Mouse (Mus musculus): ENCODE results near the gene Zfp282. TPM values are rescaled to one million over a fixed set of nuclear protein-coding genes. Genes with fewer than 3 reads are reported as not detected.
A peak's percentile ranks its signal among the peaks of the same experiment; 100 is the strongest.

The Zfp282 gene
- polyA plus RNA-seq (2015; fragmentation: Nextera tagmentation; extraction: Ambion mirVana): 23.1 and 23.6 TPM in 2 replicates

DNA sequence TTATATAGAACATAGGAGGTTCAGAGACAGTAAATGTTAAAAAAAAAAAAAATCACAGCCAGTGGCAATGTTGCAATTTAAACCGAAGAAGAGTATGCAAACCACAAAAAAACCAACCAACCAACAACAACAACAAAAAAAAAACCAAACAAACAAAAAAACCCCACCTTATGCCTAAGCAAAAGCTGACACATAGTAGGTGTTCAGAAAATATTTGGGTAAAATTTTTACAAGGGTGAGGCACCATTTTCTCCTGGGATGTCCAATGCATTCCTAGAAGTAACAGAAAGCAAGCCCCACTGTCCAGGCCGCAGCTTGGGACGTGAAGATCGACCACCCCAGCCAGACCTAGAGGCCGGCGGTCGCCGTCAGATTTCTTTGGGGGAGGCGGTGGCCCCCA lies at the start of gene Zfp282:
Gene Zfp282, plus strand, starts transcription at position 147 of the 400 bp plus-strand sequence.
- Histone ChIP-seq H3K4me3 (peak within 1 kb of the TSS; percentile 91), H3K4me2 (peak within 1 kb of the TSS; percentile 76), H3K36me3 (peaks cover 22% of the 10 kb centered on the region), H3K27ac (peak within 1 kb of the TSS; percentile 98), H3K9ac (peak within 1 kb of the TSS; percentile 97), H3K4me1 (peaks cover 19% of the 10 kb centered on the region), H3K9me3 (no peaks in the 10 kb centered on the region), H3K27me3 (no peaks in the 10 kb centered on the region)
- 7% methylated on average over 9 of the region's 9 CpGs for WGBS
- ATAC-seq (ENCODE audit: insufficient number of reproducible peaks, low FRiP score, low TSS enrichment, low read depth): no peak

DNA sequence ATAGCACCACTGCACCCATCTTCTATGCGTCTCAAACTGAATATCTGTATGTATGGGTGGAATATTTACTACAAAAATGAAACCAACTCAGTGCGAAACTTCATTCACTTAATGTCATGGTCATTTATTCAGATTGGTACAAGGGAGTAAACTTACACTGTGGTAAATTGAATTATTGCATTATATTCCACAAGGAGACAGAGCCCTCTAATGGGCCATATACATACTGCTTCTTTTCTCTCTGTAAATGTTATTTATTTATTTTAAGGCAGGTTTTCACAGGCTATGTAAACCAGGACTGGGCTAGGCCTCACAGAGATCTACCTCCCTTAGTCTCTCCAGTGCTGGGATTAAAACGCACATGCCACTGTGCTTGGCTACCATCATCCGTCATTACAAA lies 49.5 kb upstream of the Zfp282 start:
- peaks cover 14% of the 10 kb centered on the region; the same call in 1 of the 2 replicates for H3K36me3 ChIP-seq
- no peak overlapping the region for H3K9ac ChIP-seq
- H3K27ac ChIP-seq: no peak overlapping the region
- no peak overlapping the region for H3K4me2 ChIP-seq
- H3K9me3 ChIP-seq: no peaks in the 10 kb centered on the region
- peaks cover 2% of the 10 kb centered on the region; the same call in 1 of the 2 replicates for H3K4me1 ChIP-seq
- 93% methylated on average over 4 of the region's 4 CpGs for WGBS
- H3K27me3 ChIP-seq: no peaks in the 10 kb centered on the region
- H3K4me3 ChIP-seq: no peak overlapping the region
- no peak for ATAC-seq (ENCODE audit: insufficient number of reproducible peaks, low FRiP score, low TSS enrichment, low read depth)

DNA sequence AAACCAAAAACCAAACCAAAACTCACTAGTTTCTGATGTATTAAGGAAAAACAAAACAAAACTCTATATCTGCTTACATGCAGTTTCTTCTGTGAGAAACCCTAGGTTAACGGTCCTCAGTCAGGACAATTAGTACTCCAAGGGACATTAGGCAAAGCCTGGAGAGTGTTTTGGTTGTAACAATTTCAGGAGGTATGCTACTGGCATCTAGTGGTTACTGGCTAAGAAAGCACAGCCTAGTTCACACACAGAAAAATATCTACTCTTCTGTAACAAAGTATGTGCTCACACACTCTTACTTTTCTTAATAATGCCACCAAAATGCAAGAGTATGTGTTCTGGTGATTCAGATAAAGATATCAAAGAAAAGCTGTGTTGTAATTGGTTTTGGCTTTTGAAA lies 48.1 kb upstream of the Zfp282 start:
- no peak overlapping the region for H3K9ac ChIP-seq
- H3K9me3 ChIP-seq: no peaks in the 10 kb centered on the region
- no peak overlapping the region for H3K4me3 ChIP-seq
- peaks cover 2% of the 10 kb centered on the region; the same call in 1 of the 2 replicates for H3K4me1 ChIP-seq
- ATAC-seq (ENCODE audit: insufficient number of reproducible peaks, low FRiP score, low TSS enrichment, low read depth): no peak
- peaks cover 9% of the 10 kb centered on the region; the same call in 1 of the 2 replicates for H3K36me3 ChIP-seq
- no peak overlapping the region for H3K27ac ChIP-seq
- H3K27me3 ChIP-seq: no peaks in the 10 kb centered on the region
- WGBS: 27% methylated on average over 1 of the region's 1 CpGs
- no peak overlapping the region for H3K4me2 ChIP-seq

DNA sequence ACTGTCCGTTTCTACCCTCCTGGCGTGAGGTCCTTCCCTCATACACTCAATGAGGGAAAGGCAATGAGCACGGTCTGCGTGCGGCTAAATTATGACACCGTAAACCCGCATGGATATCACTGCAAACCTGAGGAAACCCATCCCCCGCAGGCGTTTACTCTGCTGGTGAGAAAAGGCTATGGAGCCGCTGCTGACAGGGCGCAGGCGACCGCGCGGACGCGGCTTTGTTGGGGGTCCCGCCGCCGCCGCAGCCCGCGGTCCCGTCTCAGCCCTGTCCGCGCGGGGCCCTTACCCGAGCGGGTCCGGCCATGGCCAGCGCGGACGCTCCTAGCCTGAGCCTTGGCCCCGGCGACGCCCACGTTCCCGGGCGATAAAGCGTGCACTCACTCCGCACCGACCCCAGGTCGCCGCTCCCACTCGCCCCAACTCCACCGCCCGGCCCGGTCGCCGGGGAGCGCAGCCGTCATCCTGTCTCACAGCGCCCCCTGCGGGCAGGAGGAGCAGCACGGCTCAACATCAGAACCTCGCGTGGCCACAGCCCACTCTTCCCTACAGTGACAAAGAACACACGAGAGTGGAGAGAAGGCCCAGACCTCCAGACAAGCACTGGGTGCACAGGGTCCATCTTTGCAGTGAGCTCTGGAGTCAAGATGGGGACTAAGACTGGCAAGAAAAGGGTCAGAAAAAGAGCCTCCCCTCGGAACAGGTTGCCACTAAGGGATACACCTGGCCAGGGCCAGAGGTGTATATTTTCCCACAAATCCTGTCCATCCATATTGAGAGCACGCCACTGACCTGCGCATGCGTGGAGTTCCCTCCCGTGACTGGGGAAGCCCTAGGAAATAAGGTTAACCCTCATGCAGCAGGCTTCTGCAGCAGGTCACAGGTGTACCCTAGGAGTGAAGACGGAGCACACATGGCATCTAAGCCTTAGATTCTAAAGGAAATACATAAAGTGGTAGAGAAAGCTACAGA lies 46.6 kb upstream of the Zfp282 start, which contains the start of gene Zfp786:
Gene Zfp786, minus strand, starts transcription at position 764 of the 975 bp plus-strand sequence.
- ATAC-seq (ENCODE audit: insufficient number of reproducible peaks, low FRiP score, low TSS enrichment, low read depth): peak; percentile 88
- H3K36me3 ChIP-seq: no peaks in the 10 kb centered on the region
- peak within 1 kb of the TSS; percentile 87 for H3K9ac ChIP-seq
- no peaks in the 10 kb centered on the region for H3K9me3 ChIP-seq
- H3K4me1 ChIP-seq: peaks cover 4% of the 10 kb centered on the region; the same call in 1 of the 2 replicates
- 1% methylated on average over 63 of the region's 64 CpGs for WGBS
- H3K4me3 ChIP-seq: peak within 1 kb of the TSS; percentile 90
- H3K27ac ChIP-seq: peak within 1 kb of the TSS; percentile 81
- no peaks in the 10 kb centered on the region for H3K27me3 ChIP-seq
- peak within 1 kb of the TSS; percentile 53 for H3K4me2 ChIP-seq

DNA sequence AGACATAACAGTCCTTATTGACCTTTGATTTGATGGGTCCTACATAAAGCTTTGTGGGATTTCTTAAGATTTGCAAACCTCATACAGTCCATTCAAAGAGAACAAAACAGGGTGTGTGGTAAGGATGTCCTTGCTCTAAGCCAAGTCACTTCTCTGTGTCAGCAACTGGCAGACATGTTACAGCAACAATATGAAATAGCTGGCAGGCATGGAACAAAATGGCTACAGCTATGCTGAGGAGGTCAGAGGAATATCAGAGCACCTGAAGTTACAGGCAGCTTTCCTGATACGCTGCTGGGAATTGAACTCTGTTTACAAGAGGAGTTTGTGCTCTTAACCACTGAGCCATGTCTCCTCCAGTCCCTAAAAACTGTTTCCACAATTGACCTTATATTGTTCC lies 44.8 kb upstream of the Zfp282 start:
- Histone ChIP-seq H3K9ac (no peak overlapping the region), H3K4me1 (peaks cover 6% of the 10 kb centered on the region), H3K27me3 (no peaks in the 10 kb centered on the region), H3K4me2 (no peak overlapping the region), H3K4me3 (no peak overlapping the region), H3K9me3 (no peaks in the 10 kb centered on the region), H3K27ac (no peak overlapping the region), H3K36me3 (no peaks in the 10 kb centered on the region)
- ATAC-seq (ENCODE audit: insufficient number of reproducible peaks, low FRiP score, low TSS enrichment, low read depth): no peak
- WGBS: 67% methylated on average over 1 of the region's 1 CpGs

DNA sequence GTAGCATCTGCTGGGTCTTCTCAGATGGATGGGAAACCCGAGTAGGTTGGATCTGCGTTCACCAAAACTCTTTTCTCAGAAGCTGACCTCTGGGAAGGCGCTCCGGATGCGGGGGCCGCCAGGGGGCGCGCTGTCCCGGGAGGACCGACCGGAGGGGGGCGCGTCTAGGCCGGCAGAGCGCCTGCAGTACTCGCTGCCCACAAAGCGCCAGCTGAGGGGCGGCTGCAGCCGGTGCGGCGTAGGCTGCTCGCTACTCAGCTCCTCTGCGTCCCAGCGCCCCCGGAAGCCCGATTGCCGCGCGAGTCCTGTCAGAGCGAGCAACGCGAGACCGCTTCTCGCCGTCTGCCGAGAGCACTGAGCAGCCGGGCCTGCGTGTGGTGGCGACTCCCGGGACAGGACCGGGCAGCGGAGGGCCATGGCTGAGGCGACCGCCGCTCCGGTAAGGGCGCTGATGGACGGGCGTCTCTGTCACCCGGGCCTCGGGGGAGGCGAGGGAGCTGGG lies 41.5 kb upstream of the Zfp282 start, which contains the start of gene Zfp398:
Gene Zfp398, plus strand, starts transcription at position 180 of the 502 bp plus-strand sequence.
- peak within 1 kb of the TSS; percentile 95 for H3K27ac ChIP-seq
- H3K4me2 ChIP-seq: peak within 1 kb of the TSS; percentile 73
- WGBS: 0% methylated on average over 52 of the region's 52 CpGs
- peak within 1 kb of the TSS; percentile 98 for H3K9ac ChIP-seq
- H3K9me3 ChIP-seq: no peaks in the 10 kb centered on the region
- H3K4me1 ChIP-seq: peaks cover 11% of the 10 kb centered on the region
- no peaks in the 10 kb centered on the region for H3K27me3 ChIP-seq
- H3K4me3 ChIP-seq: peak within 1 kb of the TSS; percentile 95
- ATAC-seq (ENCODE audit: insufficient number of reproducible peaks, low FRiP score, low TSS enrichment, low read depth): peak; percentile 94
- H3K36me3 ChIP-seq: no peaks in the 10 kb centered on the region

DNA sequence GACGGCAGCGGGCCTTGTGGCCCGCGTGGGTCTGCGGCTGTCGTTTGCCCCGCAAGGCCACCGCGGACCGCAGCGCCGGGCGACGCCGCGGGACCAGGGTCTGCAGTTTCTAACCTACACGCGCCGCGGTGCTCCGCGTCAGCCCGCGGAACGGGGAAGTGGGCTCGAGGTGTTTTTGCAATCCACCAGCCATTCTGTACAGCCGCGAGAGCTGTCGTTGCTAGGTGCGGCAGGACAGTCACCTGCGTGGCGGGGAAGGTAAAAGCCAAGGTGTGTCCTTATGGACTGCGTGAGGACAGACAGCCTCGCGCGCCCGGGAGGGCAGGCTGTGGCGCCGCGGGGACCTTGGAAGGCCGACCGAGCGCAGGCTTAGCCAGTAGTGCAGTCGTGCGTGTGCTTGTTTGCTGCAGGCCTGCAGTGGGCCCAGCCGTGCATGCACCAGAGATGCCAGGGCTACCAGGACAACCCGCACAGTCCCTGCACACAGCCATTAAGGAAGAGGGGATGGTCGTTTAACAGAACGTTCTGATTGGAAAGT lies 41.0 kb upstream of the Zfp282 start:
- ATAC-seq (ENCODE audit: insufficient number of reproducible peaks, low FRiP score, low TSS enrichment, low read depth): peak; percentile 62; the same call in 1 of the 2 replicates
- H3K9me3 ChIP-seq: no peaks in the 10 kb centered on the region
- under 1% methylated on average over 49 of the region's 49 CpGs for WGBS
- H3K36me3 ChIP-seq: no peaks in the 10 kb centered on the region
- no peaks in the 10 kb centered on the region for H3K27me3 ChIP-seq
- peak overlapping the region; percentile 73 for H3K4me2 ChIP-seq
- H3K27ac ChIP-seq: peak overlapping the region; percentile 95
- peak overlapping the region; percentile 95 for H3K4me3 ChIP-seq
- H3K9ac ChIP-seq: peak overlapping the region; percentile 98
- peaks cover 9% of the 10 kb centered on the region; the same call in 1 of the 2 replicates for H3K4me1 ChIP-seq

DNA sequence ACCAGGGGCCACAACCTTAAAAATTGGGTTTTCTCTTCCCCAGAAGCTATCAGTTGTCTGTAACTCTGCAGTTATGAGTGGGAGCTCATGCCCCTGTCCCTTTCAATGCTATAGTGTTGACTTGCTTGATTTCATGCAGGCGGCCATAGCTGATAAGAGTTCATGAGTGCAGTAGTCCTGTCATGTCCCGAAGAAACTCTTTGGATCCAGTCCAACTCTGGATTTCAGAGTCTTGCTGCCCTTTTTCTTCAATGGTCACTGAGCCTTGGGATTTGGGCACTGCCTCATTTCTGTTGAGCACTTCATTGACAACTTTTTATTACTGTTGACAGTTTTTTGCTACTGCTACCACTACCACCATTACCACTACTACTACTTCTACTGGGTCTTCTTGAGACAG lies 39.4 kb upstream of the Zfp282 start:
- Histone ChIP-seq H3K36me3 (no peaks in the 10 kb centered on the region; the same call in 1 of the 2 replicates), H3K9me3 (no peaks in the 10 kb centered on the region), H3K9ac (no peak overlapping the region), H3K4me3 (no peak overlapping the region), H3K27me3 (no peaks in the 10 kb centered on the region), H3K4me1 (peaks cover 9% of the 10 kb centered on the region; the same call in 1 of the 2 replicates), H3K4me2 (no peak overlapping the region), H3K27ac (no peak overlapping the region)
- 82% methylated on average over 2 of the region's 2 CpGs for WGBS
- no peak for ATAC-seq (ENCODE audit: insufficient number of reproducible peaks, low FRiP score, low TSS enrichment, low read depth)

DNA sequence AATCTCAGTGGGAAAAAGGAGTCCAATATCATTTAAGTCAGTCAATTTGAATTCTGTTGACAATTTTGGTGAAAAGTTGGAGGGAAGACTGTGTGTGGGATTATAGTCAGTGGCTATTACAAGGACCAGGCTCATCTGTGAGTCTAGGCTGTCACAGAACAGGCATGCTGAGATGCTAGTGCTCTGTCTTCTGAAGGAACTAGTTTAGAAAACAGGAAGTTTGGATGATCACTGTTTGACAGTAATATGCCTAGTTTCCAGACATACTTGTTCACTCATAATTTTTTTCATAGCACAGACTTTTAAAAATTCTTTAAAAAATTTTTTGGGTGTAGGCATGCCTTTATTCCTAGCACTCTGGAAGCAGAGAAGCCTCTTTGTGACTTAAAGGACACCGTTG lies 35.9 kb upstream of the Zfp282 start:
- H3K4me1 ChIP-seq: peaks cover 7% of the 10 kb centered on the region; the same call in 1 of the 2 replicates
- no peak overlapping the region for H3K4me3 ChIP-seq
- no peaks in the 10 kb centered on the region for H3K9me3 ChIP-seq
- H3K27ac ChIP-seq: no peak overlapping the region
- no peak for ATAC-seq (ENCODE audit: insufficient number of reproducible peaks, low FRiP score, low TSS enrichment, low read depth)
- H3K9ac ChIP-seq: no peak overlapping the region
- no peaks in the 10 kb centered on the region for H3K27me3 ChIP-seq
- no peak overlapping the region for H3K4me2 ChIP-seq
- H3K36me3 ChIP-seq: peaks cover 2% of the 10 kb centered on the region; the same call in 1 of the 2 replicates
- 93% methylated on average over 1 of the region's 1 CpGs for WGBS

DNA sequence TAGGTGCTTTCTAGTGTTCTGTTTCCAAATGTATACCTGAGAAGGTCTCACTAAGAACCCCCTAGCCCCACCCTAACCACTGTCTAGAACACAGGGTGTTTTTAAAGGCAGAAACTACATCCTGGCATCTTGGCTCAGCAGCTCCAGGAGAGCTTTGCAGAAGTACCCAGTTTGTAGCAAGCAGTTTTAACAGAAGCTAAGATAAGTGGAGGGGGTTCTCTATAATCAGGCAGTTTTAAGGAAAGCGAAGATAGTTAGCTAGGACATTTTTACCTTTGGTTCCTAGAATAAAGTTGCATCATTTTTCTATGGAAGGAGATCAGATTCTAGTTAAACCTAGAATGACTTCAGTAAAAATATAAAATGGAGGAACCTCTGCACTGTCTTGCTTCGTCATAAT lies 35.2 kb upstream of the Zfp282 start:
- Histone ChIP-seq H3K9me3 (no peaks in the 10 kb centered on the region), H3K27me3 (no peaks in the 10 kb centered on the region), H3K4me1 (0 out of 2 replicates have a peak, but pooled peaks cover 5% of the 10 kb centered on the region), H3K4me2 (no peak overlapping the region), H3K36me3 (peaks cover 2% of the 10 kb centered on the region; the same call in 1 of the 2 replicates), H3K27ac (no peak overlapping the region), H3K4me3 (no peak overlapping the region), H3K9ac (no peak overlapping the region)
- WGBS: 93% methylated on average over 2 of the region's 2 CpGs
- ATAC-seq (ENCODE audit: insufficient number of reproducible peaks, low FRiP score, low TSS enrichment, low read depth): no peak

DNA sequence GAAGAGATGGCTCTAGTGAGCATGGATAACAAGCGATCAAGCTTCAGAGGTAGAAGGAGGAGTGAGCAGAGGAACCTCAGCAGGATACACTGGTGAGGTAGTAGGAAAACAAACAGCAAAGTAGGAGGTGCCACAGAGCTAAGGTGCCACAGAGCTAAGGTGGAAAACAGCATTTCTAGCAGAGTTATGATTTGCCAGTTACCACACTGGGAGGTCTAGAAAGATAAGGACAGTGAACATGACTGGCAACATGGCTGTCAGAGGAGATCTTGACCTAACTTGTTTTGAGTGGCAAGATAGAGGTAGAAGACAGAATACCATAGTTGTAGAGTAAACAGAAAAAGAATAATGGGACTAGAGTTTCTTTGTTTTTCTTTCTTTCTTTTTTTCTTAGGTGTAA lies 34.7 kb upstream of the Zfp282 start:
- Histone ChIP-seq H3K4me2 (no peak overlapping the region), H3K36me3 (peaks cover 3% of the 10 kb centered on the region; the same call in 1 of the 2 replicates), H3K27ac (no peak overlapping the region), H3K4me1 (0 out of 2 replicates have a peak, but pooled peaks cover 5% of the 10 kb centered on the region), H3K9me3 (no peaks in the 10 kb centered on the region), H3K4me3 (no peak overlapping the region), H3K27me3 (no peaks in the 10 kb centered on the region), H3K9ac (no peak overlapping the region)
- 83% methylated on average over 1 of the region's 1 CpGs for WGBS
- no peak for ATAC-seq (ENCODE audit: insufficient number of reproducible peaks, low FRiP score, low TSS enrichment, low read depth)
